Mouse (Mus musculus): ENCODE measurements around the gene Plch2. TPM values are rescaled to one million over a fixed set of nuclear protein-coding genes. Genes with fewer than 3 reads are reported as not detected.
"Not testable (repeated sequence)": the region's sequence is repeated elsewhere in the genome, so short reads cannot be mapped to it uniquely, and the experiment has no call there.

Plch2 gene
- polyA plus RNA-seq, 1 experiment from 2014 or later = 13.7 TPM

GRCm38 (mm10) chr4:155086108-155087024 is 29.8 kb upstream of the Plch2 start, which contains the start of the genes Rer1 and Morn1:
Rer1 (minus strand) TSS chr4:155086382.
Morn1 (plus strand) TSS chr4:155086577.
- peak within 1 kb of the TSS; percentile 96 for H3K27ac ChIP-seq
- no peaks in the 10 kb centered on the region for H3K27me3 ChIP-seq
- no peaks in the 10 kb centered on the region for H3K9me3 ChIP-seq
- H3K4me1 ChIP-seq = peaks cover 30% of the 10 kb centered on the region
- ATAC-seq (ENCODE audit: insufficient number of reproducible peaks, low FRiP score, low TSS enrichment, low read depth) = peak; percentile 96
- H3K4me3 ChIP-seq = peak within 1 kb of the TSS; percentile 95
- peak within 1 kb of the TSS; percentile 85 for H3K4me2 ChIP-seq
- peaks cover 31% of the 10 kb centered on the region for H3K36me3 ChIP-seq
- WGBS = under 1% methylated on average over 78 of the region's 85 CpGs
- H3K9ac ChIP-seq = peak within 1 kb of the TSS; percentile 92

- ATAC-seq (ENCODE audit: insufficient number of reproducible peaks, low FRiP score, low TSS enrichment, low read depth) = peak; percentile 54; the same call in 1 of the 2 replicates
Measured at GRCm38 (mm10) chr4:155085206-155086107, 28.9 kb upstream of the Plch2 start.

GRCm38 (mm10) chr4:155084351-155084750 is 27.8 kb upstream of the Plch2 start:
- no peak overlapping the region for H3K9ac ChIP-seq
- no peak for ATAC-seq (ENCODE audit: insufficient number of reproducible peaks, low FRiP score, low TSS enrichment, low read depth)
- no peaks in the 10 kb centered on the region for H3K27me3 ChIP-seq
- peak overlapping the region; percentile 49 for H3K4me2 ChIP-seq
- H3K36me3 ChIP-seq = peaks cover 31% of the 10 kb centered on the region
- no peak overlapping the region for H3K27ac ChIP-seq
- H3K9me3 ChIP-seq = no peaks in the 10 kb centered on the region
- H3K4me1 ChIP-seq = peaks cover 30% of the 10 kb centered on the region
- peak overlapping the region; percentile 95; the same call in 1 of the 2 replicates for H3K4me3 ChIP-seq
- WGBS = 90% methylated on average over 7 of the region's 7 CpGs

More at GRCm38 (mm10) chr4:155085206-155086107, 28.9 kb upstream of the Plch2 start:
- Histone ChIP-seq H3K4me2 (peak overlapping the region; percentile 49), H3K4me3 (peak overlapping the region; percentile 95), H3K27me3 (no peaks in the 10 kb centered on the region), H3K27ac (peak overlapping the region; percentile 96), H3K36me3 (peaks cover 31% of the 10 kb centered on the region), H3K9me3 (no peaks in the 10 kb centered on the region), H3K9ac (peak overlapping the region; percentile 92), H3K4me1 (peaks cover 30% of the 10 kb centered on the region)
- WGBS = 10% methylated on average over 20 of the region's 35 CpGs

- H3K4me1 ChIP-seq = peaks cover 30% of the 10 kb centered on the region
- WGBS = 81% methylated on average over 4 of the region's 4 CpGs
Measured at GRCm38 (mm10) chr4:155083553-155083952, 27.0 kb upstream of the Plch2 start.

GRCm38 (mm10) chr4:155079666-155080065 is 23.1 kb upstream of the Plch2 start:
- no peaks in the 10 kb centered on the region for H3K9me3 ChIP-seq
- H3K36me3 ChIP-seq = peaks cover 64% of the 10 kb centered on the region
- H3K4me1 ChIP-seq = peaks cover 16% of the 10 kb centered on the region
- no peak for ATAC-seq (ENCODE audit: insufficient number of reproducible peaks, low FRiP score, low TSS enrichment, low read depth)
- H3K4me2 ChIP-seq = no peak overlapping the region
- no peak overlapping the region for H3K9ac ChIP-seq
- no peak overlapping the region for H3K4me3 ChIP-seq
- WGBS = 78% methylated on average over 6 of the region's 6 CpGs
- H3K27ac ChIP-seq = 0 out of 2 replicates have a peak overlapping the region, but pooled peaks have one; percentile 18
- no peaks in the 10 kb centered on the region for H3K27me3 ChIP-seq

More at GRCm38 (mm10) chr4:155083553-155083952, 27.0 kb upstream of the Plch2 start:
- no peak overlapping the region for H3K4me3 ChIP-seq
- no peaks in the 10 kb centered on the region for H3K27me3 ChIP-seq
- no peaks in the 10 kb centered on the region for H3K9me3 ChIP-seq
- no peak overlapping the region for H3K27ac ChIP-seq
- peaks cover 33% of the 10 kb centered on the region for H3K36me3 ChIP-seq
- H3K4me2 ChIP-seq = no peak overlapping the region
- no peak overlapping the region for H3K9ac ChIP-seq
- no peak for ATAC-seq (ENCODE audit: insufficient number of reproducible peaks, low FRiP score, low TSS enrichment, low read depth)

- not testable (repeated sequence) for H3K9ac ChIP-seq; H3K9me3 ChIP-seq; H3K27ac ChIP-seq; ATAC-seq (ENCODE audit: insufficient number of reproducible peaks, low FRiP score, low TSS enrichment, low read depth); H3K4me3 ChIP-seq; H3K27me3 ChIP-seq; H3K4me1 ChIP-seq; H3K4me2 ChIP-seq
- peaks cover 72% of the 10 kb centered on the region for H3K36me3 ChIP-seq
- 92% methylated on average over 10 of the region's 10 CpGs for WGBS
Measured at GRCm38 (mm10) chr4:155078808-155079207, 22.2 kb upstream of the Plch2 start.

- Histone ChIP-seq H3K36me3 (peaks cover 86% of the 10 kb centered on the region), H3K4me2 (no peak overlapping the region), H3K27me3 (no peaks in the 10 kb centered on the region), H3K4me1 (no peaks in the 10 kb centered on the region), H3K27ac (no peak overlapping the region), H3K9me3 (no peaks in the 10 kb centered on the region), H3K4me3 (no peak overlapping the region), H3K9ac (no peak overlapping the region)
- no peak for ATAC-seq (ENCODE audit: insufficient number of reproducible peaks, low FRiP score, low TSS enrichment, low read depth)
- 83% methylated on average over 9 of the region's 9 CpGs for WGBS
Measured at GRCm38 (mm10) chr4:155076677-155077076, 20.1 kb upstream of the Plch2 start.

- Histone ChIP-seq H3K9me3 (no peaks in the 10 kb centered on the region), H3K27me3 (no peaks in the 10 kb centered on the region), H3K4me1 (peaks cover 3% of the 10 kb centered on the region; the same call in 1 of the 2 replicates), H3K9ac (no peak overlapping the region), H3K36me3 (peaks cover 89% of the 10 kb centered on the region), H3K4me2 (no peak overlapping the region), H3K4me3 (no peak overlapping the region), H3K27ac (no peak overlapping the region)
- 89% methylated on average over 2 of the region's 2 CpGs for WGBS
- no peak for ATAC-seq (ENCODE audit: insufficient number of reproducible peaks, low FRiP score, low TSS enrichment, low read depth)
Measured at GRCm38 (mm10) chr4:155075813-155076212, 19.2 kb upstream of the Plch2 start.

- Histone ChIP-seq H3K4me2 (no peak overlapping the region), H3K4me3 (no peak overlapping the region), H3K9me3 (no peaks in the 10 kb centered on the region), H3K27ac (no peak overlapping the region), H3K36me3 (peaks cover 89% of the 10 kb centered on the region), H3K4me1 (peaks cover 3% of the 10 kb centered on the region; the same call in 1 of the 2 replicates), H3K27me3 (no peaks in the 10 kb centered on the region), H3K9ac (no peak overlapping the region)
- WGBS = 87% methylated on average over 9 of the region's 9 CpGs
- no peak for ATAC-seq (ENCODE audit: insufficient number of reproducible peaks, low FRiP score, low TSS enrichment, low read depth)
Measured at GRCm38 (mm10) chr4:155075137-155075536, 18.6 kb upstream of the Plch2 start.

- peaks cover 3% of the 10 kb centered on the region; the same call in 1 of the 2 replicates for H3K4me1 ChIP-seq
- peaks cover 89% of the 10 kb centered on the region for H3K36me3 ChIP-seq
Measured at GRCm38 (mm10) chr4:155074418-155074817, 17.8 kb upstream of the Plch2 start.

GRCm38 (mm10) chr4:155070921-155071320 is 14.3 kb upstream of the Plch2 start:
- no peaks in the 10 kb centered on the region for H3K27me3 ChIP-seq
- H3K4me2 ChIP-seq = no peak overlapping the region
- WGBS = 76% methylated on average over 5 of the region's 5 CpGs

More at GRCm38 (mm10) chr4:155074418-155074817, 17.8 kb upstream of the Plch2 start:
- no peak overlapping the region for H3K27ac ChIP-seq
- H3K9me3 ChIP-seq = no peaks in the 10 kb centered on the region
- no peak overlapping the region for H3K4me2 ChIP-seq
- H3K27me3 ChIP-seq = no peaks in the 10 kb centered on the region
- WGBS = 80% methylated on average over 9 of the region's 9 CpGs
- no peak for ATAC-seq (ENCODE audit: insufficient number of reproducible peaks, low FRiP score, low TSS enrichment, low read depth)
- H3K9ac ChIP-seq = no peak overlapping the region
- no peak overlapping the region for H3K4me3 ChIP-seq

More at GRCm38 (mm10) chr4:155070921-155071320, 14.3 kb upstream of the Plch2 start:
- H3K9ac ChIP-seq = no peak overlapping the region
- 0 out of 2 replicates have a peak overlapping the region, but pooled peaks have one; percentile 13 for H3K27ac ChIP-seq
- no peak for ATAC-seq (ENCODE audit: insufficient number of reproducible peaks, low FRiP score, low TSS enrichment, low read depth)
- H3K9me3 ChIP-seq = no peaks in the 10 kb centered on the region
- H3K4me3 ChIP-seq = no peak overlapping the region
- H3K36me3 ChIP-seq = peaks cover 78% of the 10 kb centered on the region
- H3K4me1 ChIP-seq = peaks cover 25% of the 10 kb centered on the region

Data from limb, embryonic 15.5 days (tissue).